Mouse (Mus musculus) hindbrain, embryonic 14.5 days (tissue): Measurements from ENCODE around the gene Pomc. TPM values are rescaled to one million over a fixed set of nuclear protein-coding genes. Genes with fewer than 3 reads are reported as not detected.
"Not testable (repeated sequence)": the region's sequence is repeated elsewhere in the genome, so short reads cannot be mapped to it uniquely, and the experiment has no call there.

Source experiments
- ATAC-seq: fragments of 200-750 bp; cut with Nextera tagmentation; 2 replicates; pipeline ENCODE4 v1.8.0; 2017; ENCODE audit warnings: moderate number of reproducible peaks, mild to moderate bottlenecking, moderate TSS enrichment, moderate library complexity; ENCODE audit not compliant: low FRiP score
- DNase-seq: peaks from one replicate; pipeline ENCODE4 v3.0.0-alpha.2; 2015; ENCODE audit warnings: low spot score
- H3K27ac ChIP-seq: fragments of 300-500 bp; sonication (generic); 2 replicates; pipeline ENCODE4 v1.5.1; 2014; ENCODE audit warnings: mild to moderate bottlenecking, moderate library complexity
- H3K27me3 ChIP-seq: fragments of 300-500 bp; sonication (generic); 2 replicates; pipeline ENCODE4 v1.6.1; 2014; ENCODE audit warnings: mild to moderate bottlenecking, low read length, mixed read lengths; ENCODE audit not compliant: control insufficient read depth, insufficient read depth
- H3K36me3 ChIP-seq: fragments of 300-500 bp; sonication (generic); replicated peaks from 2 replicates; pipeline ENCODE4 v1.6.1; 2014; ENCODE audit not compliant: control insufficient read depth, insufficient read depth
- H3K4me1 ChIP-seq: fragments of 300-500 bp; sonication (generic); replicated peaks from 2 replicates; pipeline ENCODE4 v1.6.1; 2014; ENCODE audit warnings: antibody characterized with exemption, low read length, mixed read lengths; ENCODE audit not compliant: control insufficient read depth, insufficient read depth
- H3K4me2 ChIP-seq: fragments of 300-500 bp; sonication (generic); replicated peaks from 2 replicates; pipeline ENCODE4 v1.6.1; 2014; ENCODE audit warnings: mild to moderate bottlenecking, moderate library complexity
- H3K4me3 ChIP-seq: fragments of 300-500 bp; sonication (generic); replicated peaks from 2 replicates; pipeline ENCODE4 v1.5.1; 2014; ENCODE audit warnings: mild to moderate bottlenecking, low read length
- H3K9ac ChIP-seq: fragments of 300-500 bp; sonication (generic); 2 replicates; pipeline ENCODE4 v1.6.1; 2014
- H3K9me3 ChIP-seq: fragments of 300-500 bp; sonication (generic); 2 replicates; pipeline ENCODE4 v1.6.1; 2016; ENCODE audit warnings: low read length; ENCODE audit not compliant: control insufficient read depth
- WGBS: fragments of 180-500 bp; shearing (Covaris S2); extraction: QIAGEN DNeasy Blood & Tissue Kit; methylation state at CpG from one replicate; pipeline ENCODE4 v1.1.7; 2014; 5-methylcytosine and 5-hydroxymethylcytosine counted together
- polyA plus RNA-seq: library from polyadenylated mRNA; unstranded; fragments of >200 nt; fragmentation: Nextera tagmentation; extraction: Ambion mirVana; gene quantifications from 2 replicates; pipeline ENCODE4 v1.2.1, GENCODE M21; 2014

The Pomc gene
- polyA plus RNA-seq, 1 experiment from 2014 or later, result 3.9 TPM

DNA sequence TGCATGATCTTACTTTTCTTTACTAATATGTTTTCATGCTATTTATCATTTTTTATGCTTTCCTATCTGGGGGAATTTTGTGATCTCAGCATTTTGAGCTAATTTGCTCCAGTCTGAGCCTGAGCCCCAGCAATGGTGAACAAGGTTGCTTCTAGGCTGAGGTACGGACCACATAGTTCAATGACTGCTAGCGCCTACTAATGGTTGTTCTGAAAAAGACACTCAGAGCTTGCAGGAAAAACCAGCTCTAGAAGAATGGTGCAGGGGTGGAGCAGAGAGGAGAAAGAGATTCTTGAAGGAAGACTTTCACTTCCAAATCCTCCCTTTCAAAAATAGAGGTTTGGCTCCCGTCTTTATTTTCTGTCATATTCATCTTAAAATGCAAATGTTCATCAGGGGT is 1.6 kb downstream of the Pomc start:
- WGBS, result 25% methylated on average over 3 of the region's 3 CpGs
- DNase-seq (peak; percentile 38), ATAC-seq (no peak)
- Histone ChIP-seq H3K4me2 (no peak overlapping the region), H3K9ac (no peak overlapping the region), H3K27me3 (peaks cover 29% of the 10 kb centered on the region), H3K4me1 (peaks cover 7% of the 10 kb centered on the region), H3K27ac (no peak overlapping the region), H3K4me3 (no peak overlapping the region), H3K9me3 (no peaks in the 10 kb centered on the region), H3K36me3 (no peaks in the 10 kb centered on the region)

DNA sequence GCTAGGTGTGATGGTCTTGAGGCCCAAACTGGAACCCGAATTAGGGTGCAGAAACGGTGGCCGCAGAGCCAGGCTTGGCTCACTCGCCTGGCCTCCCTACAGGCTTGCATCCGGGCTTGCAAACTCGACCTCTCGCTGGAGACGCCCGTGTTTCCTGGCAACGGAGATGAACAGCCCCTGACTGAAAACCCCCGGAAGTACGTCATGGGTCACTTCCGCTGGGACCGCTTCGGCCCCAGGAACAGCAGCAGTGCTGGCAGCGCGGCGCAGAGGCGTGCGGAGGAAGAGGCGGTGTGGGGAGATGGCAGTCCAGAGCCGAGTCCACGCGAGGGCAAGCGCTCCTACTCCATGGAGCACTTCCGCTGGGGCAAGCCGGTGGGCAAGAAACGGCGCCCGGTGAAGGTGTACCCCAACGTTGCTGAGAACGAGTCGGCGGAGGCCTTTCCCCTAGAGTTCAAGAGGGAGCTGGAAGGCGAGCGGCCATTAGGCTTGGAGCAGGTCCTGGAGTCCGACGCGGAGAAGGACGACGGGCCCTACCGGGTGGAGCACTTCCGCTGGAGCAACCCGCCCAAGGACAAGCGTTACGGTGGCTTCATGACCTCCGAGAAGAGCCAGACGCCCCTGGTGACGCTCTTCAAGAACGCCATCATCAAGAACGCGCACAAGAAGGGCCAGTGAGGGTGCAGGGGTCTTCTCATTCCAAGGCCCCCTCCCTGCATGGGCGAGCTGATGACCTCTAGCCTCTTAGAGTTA is 5.2 kb downstream of the Pomc start:
- Histone ChIP-seq H3K27me3 (peaks cover 9% of the 10 kb centered on the region), H3K9me3 (no peaks in the 10 kb centered on the region), H3K4me3 (peak overlapping the region; percentile 63), H3K9ac (peak overlapping the region; percentile 77), H3K4me2 (peak overlapping the region; percentile 79), H3K4me1 (peaks cover 7% of the 10 kb centered on the region), H3K27ac (peak overlapping the region; percentile 95), H3K36me3 (peaks cover 20% of the 10 kb centered on the region)
- 4% methylated on average over 53 of the region's 53 CpGs for WGBS
- peak; percentile 97 for ATAC-seq
- peak; percentile 93 for DNase-seq

DNA sequence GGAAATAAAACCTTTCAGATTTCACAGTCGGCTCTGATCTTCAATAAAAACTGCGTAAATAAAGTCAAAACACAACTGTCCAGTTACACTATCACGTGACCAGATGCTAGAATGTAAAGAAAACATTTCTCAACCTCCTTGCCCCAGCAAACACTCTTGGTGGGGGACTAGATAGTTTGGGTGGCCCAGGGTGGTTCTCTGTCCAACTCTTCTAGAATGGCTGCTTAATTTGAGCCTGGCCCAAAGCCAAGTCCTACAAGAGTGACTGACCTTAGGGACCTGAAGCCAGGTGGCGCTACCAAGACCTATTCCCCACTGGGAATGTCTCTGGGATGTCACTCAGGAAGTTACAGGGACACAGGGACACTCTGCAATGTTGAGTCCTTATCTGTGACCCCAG is 5.8 kb downstream of the Pomc start:
- peak overlapping the region; percentile 79 for H3K4me2 ChIP-seq
- peaks cover 26% of the 10 kb centered on the region for H3K36me3 ChIP-seq
- peaks cover 8% of the 10 kb centered on the region; the same call in 1 of the 2 replicates for H3K27me3 ChIP-seq
- WGBS, result 56% methylated on average over 4 of the region's 4 CpGs
- peak overlapping the region; percentile 95 for H3K27ac ChIP-seq
- peaks cover 7% of the 10 kb centered on the region for H3K4me1 ChIP-seq
- DNase-seq (no peak), ATAC-seq (no peak)
- peak overlapping the region; percentile 63 for H3K4me3 ChIP-seq
- H3K9me3 ChIP-seq, result no peaks in the 10 kb centered on the region
- peak overlapping the region; percentile 77 for H3K9ac ChIP-seq

DNA sequence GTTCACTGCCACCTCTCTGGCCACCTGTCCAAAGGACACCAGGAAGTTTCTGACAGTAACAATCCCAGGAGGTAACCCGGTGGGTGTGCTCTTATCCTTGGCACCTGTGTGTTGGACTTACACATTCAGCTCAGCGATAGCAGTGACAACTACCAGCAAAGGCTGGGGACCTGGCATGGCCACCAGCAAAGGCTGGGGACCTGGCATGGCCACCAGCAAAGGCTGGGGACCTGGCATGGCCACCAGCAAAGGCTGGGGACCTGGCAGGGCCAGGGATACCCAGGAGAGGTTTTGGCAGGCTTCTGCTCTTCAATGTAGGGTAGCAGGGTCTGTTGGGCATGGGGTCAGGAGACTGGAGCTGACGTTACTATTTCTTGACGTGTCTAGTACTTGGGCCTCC is 12.4 kb downstream of the Pomc start:
- no peak for DNase-seq
- WGBS, result 97% methylated on average over 4 of the region's 4 CpGs
- ATAC-seq, result no peak
- H3K9me3 ChIP-seq, result no peaks in the 10 kb centered on the region
- no peaks in the 10 kb centered on the region for H3K27me3 ChIP-seq
- H3K4me2 ChIP-seq, result no peak overlapping the region
- peaks cover 86% of the 10 kb centered on the region for H3K36me3 ChIP-seq
- H3K4me3 ChIP-seq, result no peak overlapping the region
- no peak overlapping the region for H3K27ac ChIP-seq
- H3K9ac ChIP-seq, result no peak overlapping the region
- H3K4me1 ChIP-seq, result no peaks in the 10 kb centered on the region

- DNase-seq, result no peak
- Histone ChIP-seq H3K4me1 (no peaks in the 10 kb centered on the region), H3K9ac (no peak overlapping the region), H3K4me2 (no peak overlapping the region), H3K27ac (no peak overlapping the region), H3K36me3 (peaks cover 90% of the 10 kb centered on the region), H3K27me3 (no peaks in the 10 kb centered on the region), H3K9me3 (no peaks in the 10 kb centered on the region), H3K4me3 (no peak overlapping the region)
- WGBS, result 66% methylated on average over 9 of the region's 9 CpGs
- no peak for ATAC-seq
These were observed 13.6 kb downstream of the Pomc start for GRCm38 (mm10) chr12:3968380-3968779.

GRCm38 (mm10) chr12:3973169-3973568 is 18.4 kb downstream of the Pomc start:
- ATAC-seq, H3K4me2 ChIP-seq, H3K9me3 ChIP-seq, H3K9ac ChIP-seq, H3K4me3 ChIP-seq, H3K27me3 ChIP-seq, DNase-seq, H3K4me1 ChIP-seq, H3K27ac ChIP-seq: not testable (repeated sequence)
- peaks cover 93% of the 10 kb centered on the region for H3K36me3 ChIP-seq
- 96% methylated on average over 6 of the region's 6 CpGs for WGBS

GRCm38 (mm10) chr12:3980991-3981349 is 26.2 kb downstream of the Pomc start:
- Histone ChIP-seq H3K27me3 (no peaks in the 10 kb centered on the region), H3K9me3 (no peaks in the 10 kb centered on the region), H3K9ac (peak overlapping the region; percentile 55; the same call in 1 of the 2 replicates), H3K27ac (no peak overlapping the region), H3K4me1 (peaks cover 18% of the 10 kb centered on the region; the same call in 1 of the 2 replicates), H3K4me2 (peak overlapping the region; percentile 75), H3K36me3 (peaks cover 60% of the 10 kb centered on the region), H3K4me3 (no peak overlapping the region)
- DNase-seq (no peak), ATAC-seq (peak; percentile 4; the same call in 1 of the 2 replicates)
- 63% methylated on average over 1 of the region's 1 CpGs for WGBS

- Histone ChIP-seq H3K9me3 (no peaks in the 10 kb centered on the region), H3K4me3 (peak overlapping the region; percentile 34), H3K36me3 (peaks cover 54% of the 10 kb centered on the region), H3K27me3 (no peaks in the 10 kb centered on the region), H3K27ac (peak overlapping the region; percentile 38; the same call in 1 of the 2 replicates), H3K4me2 (peak overlapping the region; percentile 75), H3K9ac (peak overlapping the region; percentile 55), H3K4me1 (peaks cover 18% of the 10 kb centered on the region; the same call in 1 of the 2 replicates)
- DNase-seq (peak; percentile 77), ATAC-seq (peak; percentile 85)
- WGBS, result under 1% methylated on average over 41 of the region's 41 CpGs
These were observed 26.8 kb downstream of the Pomc start for GRCm38 (mm10) chr12:3981350-3982131.

DNA sequence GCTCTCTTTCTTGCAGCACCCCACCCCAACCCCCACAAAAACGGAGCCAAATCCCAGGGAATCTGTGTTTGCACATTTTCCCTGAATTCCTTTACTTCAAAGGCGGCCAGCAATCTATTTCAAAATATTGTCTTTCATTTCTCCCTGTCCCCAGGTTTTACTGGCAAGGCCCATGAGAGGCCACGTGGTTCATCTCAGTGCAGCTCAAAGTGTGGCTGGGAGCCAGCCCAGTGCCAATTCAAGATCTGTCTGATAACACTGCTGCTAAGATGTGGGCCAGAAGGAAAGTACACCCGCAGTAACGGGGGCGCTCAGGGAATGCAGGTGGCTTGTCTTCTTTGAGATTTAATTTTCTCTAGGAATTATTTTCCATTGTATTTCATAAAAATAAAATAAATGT is 27.5 kb downstream of the Pomc start:
- peaks cover 47% of the 10 kb centered on the region for H3K36me3 ChIP-seq
- H3K4me1 ChIP-seq, result peaks cover 18% of the 10 kb centered on the region; the same call in 1 of the 2 replicates
- WGBS, result 23% methylated on average over 6 of the region's 6 CpGs
- H3K9me3 ChIP-seq, result no peaks in the 10 kb centered on the region
- peak overlapping the region; percentile 55 for H3K9ac ChIP-seq
- H3K27ac ChIP-seq, result peak overlapping the region; percentile 38; the same call in 1 of the 2 replicates
- H3K27me3 ChIP-seq, result no peaks in the 10 kb centered on the region
- ATAC-seq (no peak), DNase-seq (peak; percentile 49)
- H3K4me3 ChIP-seq, result peak overlapping the region; percentile 34
- H3K4me2 ChIP-seq, result peak overlapping the region; percentile 75
